Mouse (Mus musculus) cerebellum, postnatal 4 days (tissue): ENCODE measurements around the gene Efcab2.
"Not testable (repeated sequence)": the region's sequence is repeated elsewhere in the genome, so short reads cannot be mapped to it uniquely, and the experiment has no call there.

ENCODE experiments used
- DNase-seq, 2 experiments: peaks; one replicate each; pipeline ENCODE4 v3.0.0; 2022; ENCODE audit warnings: low spot score in 2 of 2, mixed read lengths in 1 of 2

Efcab2 gene

GRCm38 (mm10) chr1:178401960-178402359, 3.9 kb upstream of the Efcab2 start:
- DNase-seq = no peak

- DNase-seq = peak; percentile 41 to 76
These were observed 407 bp upstream of the Efcab2 start for GRCm38 (mm10) chr1:178405445-178405911.

GRCm38 (mm10) chr1:178406765-178407645, 1.1 kb downstream of the Efcab2 start:
- no peak for DNase-seq

- DNase-seq = no peak
These were observed 1.8 kb downstream of the Efcab2 start for GRCm38 (mm10) chr1:178407651-178408050.

GRCm38 (mm10) chr1:178408901-178409361, 3.0 kb downstream of the Efcab2 start:
- no peak for DNase-seq

GRCm38 (mm10) chr1:178413367-178413766, 7.5 kb downstream of the Efcab2 start:
- not testable (repeated sequence) for DNase-seq

GRCm38 (mm10) chr1:178419608-178420007, 13.7 kb downstream of the Efcab2 start:
- no peak for DNase-seq

- no peak for DNase-seq
These were observed 17.8 kb downstream of the Efcab2 start for GRCm38 (mm10) chr1:178423662-178424061.

GRCm38 (mm10) chr1:178431619-178432444, 25.9 kb downstream of the Efcab2 start:
- no peak for DNase-seq

- DNase-seq = no peak
These were observed 27.7 kb downstream of the Efcab2 start for GRCm38 (mm10) chr1:178433619-178434018.

- no peak for DNase-seq
These were observed 38.5 kb downstream of the Efcab2 start for GRCm38 (mm10) chr1:178444407-178444806.

GRCm38 (mm10) chr1:178447036-178447435, 41.2 kb downstream of the Efcab2 start:
- no peak for DNase-seq

GRCm38 (mm10) chr1:178448271-178448744, 42.4 kb downstream of the Efcab2 start:
- no peak for DNase-seq

- peak; percentile 60 to 81 for DNase-seq
These were observed 43.3 kb downstream of the Efcab2 start for GRCm38 (mm10) chr1:178449172-178449571.

- no peak for DNase-seq
These were observed 44.0 kb downstream of the Efcab2 start for GRCm38 (mm10) chr1:178449933-178450332.

GRCm38 (mm10) chr1:178454125-178454524, 48.2 kb downstream of the Efcab2 start:
- peak in 1 of 2 experiments; percentile 46 for DNase-seq

GRCm38 (mm10) chr1:178455120-178455519, 49.2 kb downstream of the Efcab2 start:
- no peak for DNase-seq

GRCm38 (mm10) chr1:178458029-178458428, 52.1 kb downstream of the Efcab2 start:
- DNase-seq = no peak

- peak; percentile 59 to 84 for DNase-seq
These were observed 57.8 kb downstream of the Efcab2 start for GRCm38 (mm10) chr1:178463712-178464111.

GRCm38 (mm10) chr1:178464140-178464539, 58.3 kb downstream of the Efcab2 start:
- DNase-seq = no peak

- DNase-seq = no peak
These were observed 61.7 kb downstream of the Efcab2 start for GRCm38 (mm10) chr1:178467594-178467993.

GRCm38 (mm10) chr1:178468280-178468679, 62.4 kb downstream of the Efcab2 start:
- DNase-seq = no peak
